Mouse (Mus musculus) forebrain, embryonic 12.5 days (tissue): ENCODE results near the gene N6amt1. TPM values are rescaled to one million over a fixed set of nuclear protein-coding genes. Genes with fewer than 3 reads are reported as not detected.
A peak's percentile ranks its signal among the peaks of the same experiment; 100 is the strongest.

Experiments used
- ATAC-seq: fragments of 200-750 bp; cut with Nextera tagmentation; 2 replicates; pipeline ENCODE4 v1.8.0; 2017; ENCODE audit warnings: moderate TSS enrichment; ENCODE audit not compliant: low FRiP score
- H3K27ac ChIP-seq: fragments of 300-500 bp; sonication (generic); 2 replicates; pipeline ENCODE4 v1.5.1; 2016; ENCODE audit warnings: mild to moderate bottlenecking
- H3K27me3 ChIP-seq: fragments of 300-500 bp; sonication (generic); 2 replicates; pipeline ENCODE4 v1.6.1; 2016; ENCODE audit warnings: mild to moderate bottlenecking
- H3K36me3 ChIP-seq: fragments of 300-500 bp; sonication (generic); replicated peaks from 2 replicates; pipeline ENCODE4 v1.6.1; 2016; ENCODE audit warnings: mild to moderate bottlenecking
- H3K4me1 ChIP-seq: fragments of 300-500 bp; sonication (generic); 2 replicates; pipeline ENCODE4 v1.6.1; 2016
- H3K4me2 ChIP-seq: fragments of 300-500 bp; sonication (generic); 2 replicates; pipeline ENCODE4 v1.6.1; 2016; ENCODE audit warnings: mild to moderate bottlenecking, moderate library complexity
- H3K4me3 ChIP-seq: fragments of 300-500 bp; sonication (generic); replicated peaks from 2 replicates; pipeline ENCODE4 v1.5.1; 2016; ENCODE audit warnings: mild to moderate bottlenecking
- H3K9ac ChIP-seq: fragments of 300-500 bp; sonication (generic); 2 replicates; pipeline ENCODE4 v1.6.1; 2016; ENCODE audit warnings: mild to moderate bottlenecking
- H3K9me3 ChIP-seq: fragments of 300-500 bp; sonication (generic); 2 replicates; pipeline ENCODE4 v1.6.1; 2016
- WGBS: fragments of 180-500 bp; shearing (Covaris S2); methylation state at CpG from one replicate; pipeline ENCODE4 v1.1.7; 2016; 5-methylcytosine and 5-hydroxymethylcytosine counted together
- polyA plus RNA-seq: library from polyadenylated mRNA; unstranded; fragments of >200 nt; fragmentation: Nextera tagmentation; extraction: Ambion mirVana; gene quantifications from 2 replicates; pipeline ENCODE4 v1.2.1, GENCODE M21; 2016

N6amt1 gene
- 16.2 and 16.5 TPM in 2 replicates for polyA plus RNA-seq

DNA sequence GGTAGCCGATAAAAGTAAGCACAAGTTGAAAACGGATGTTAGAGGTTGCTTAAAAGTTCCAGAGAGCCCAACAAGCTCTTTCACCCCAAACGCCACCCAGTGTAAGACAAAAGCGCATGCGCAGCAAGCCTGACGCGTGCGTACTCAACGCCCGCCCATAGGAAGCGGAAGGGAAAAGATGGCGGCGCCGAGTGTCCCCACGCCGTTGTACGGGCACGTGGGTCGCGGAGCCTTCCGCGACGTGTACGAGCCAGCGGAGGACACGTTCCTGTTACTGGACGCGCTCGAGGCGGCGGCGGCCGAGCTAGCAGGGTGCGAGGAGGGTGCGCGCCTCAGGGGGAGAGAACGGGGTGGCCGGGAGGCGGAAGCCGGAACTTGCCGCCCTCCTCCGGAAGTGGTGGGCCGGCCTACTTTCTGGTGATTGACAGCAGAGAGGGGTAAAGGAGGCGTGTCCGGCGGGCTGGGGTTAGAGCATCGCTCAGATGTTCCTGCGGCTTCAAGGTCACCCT lies at the start of gene N6amt1:
N6amt1 (plus strand) TSS at position 111 of the 509 bp plus-strand sequence.
- Histone ChIP-seq H3K4me1 (0 out of 2 replicates have a peak, but pooled peaks cover 3% of the 10 kb centered on the region), H3K27ac (peak within 1 kb of the TSS; percentile 90), H3K9me3 (no peaks in the 10 kb centered on the region), H3K4me2 (peak within 1 kb of the TSS; percentile 48), H3K4me3 (peak within 1 kb of the TSS; percentile 60), H3K36me3 (peaks cover 11% of the 10 kb centered on the region), H3K27me3 (peaks cover 1% of the 10 kb centered on the region; the same call in 1 of the 2 replicates), H3K9ac (peak within 1 kb of the TSS; percentile 63)
- ATAC-seq, result peak; percentile 99
- under 1% methylated on average over 48 of the region's 48 CpGs for WGBS

GRCm38 (mm10) chr16:87305251-87306011 lies 48.6 kb upstream of the N6amt1 start:
- 91% methylated on average over 11 of the region's 11 CpGs for WGBS
- H3K27me3 ChIP-seq, result no peaks in the 10 kb centered on the region
- H3K4me3 ChIP-seq, result no peak overlapping the region
- no peak overlapping the region for H3K9ac ChIP-seq
- H3K9me3 ChIP-seq, result no peaks in the 10 kb centered on the region
- ATAC-seq, result no peak
- no peak overlapping the region for H3K27ac ChIP-seq
- no peak overlapping the region for H3K4me2 ChIP-seq
- H3K4me1 ChIP-seq, result no peaks in the 10 kb centered on the region
- H3K36me3 ChIP-seq, result no peaks in the 10 kb centered on the region

- Histone ChIP-seq H3K9ac (no peak overlapping the region), H3K4me3 (no peak overlapping the region), H3K36me3 (no peaks in the 10 kb centered on the region), H3K27ac (no peak overlapping the region), H3K9me3 (no peaks in the 10 kb centered on the region), H3K4me2 (no peak overlapping the region), H3K4me1 (no peaks in the 10 kb centered on the region), H3K27me3 (no peaks in the 10 kb centered on the region)
- WGBS, result 86% methylated on average over 10 of the region's 10 CpGs
- ATAC-seq, result no peak
Measured at GRCm38 (mm10) chr16:87307109-87307735, 46.8 kb upstream of the N6amt1 start.

DNA sequence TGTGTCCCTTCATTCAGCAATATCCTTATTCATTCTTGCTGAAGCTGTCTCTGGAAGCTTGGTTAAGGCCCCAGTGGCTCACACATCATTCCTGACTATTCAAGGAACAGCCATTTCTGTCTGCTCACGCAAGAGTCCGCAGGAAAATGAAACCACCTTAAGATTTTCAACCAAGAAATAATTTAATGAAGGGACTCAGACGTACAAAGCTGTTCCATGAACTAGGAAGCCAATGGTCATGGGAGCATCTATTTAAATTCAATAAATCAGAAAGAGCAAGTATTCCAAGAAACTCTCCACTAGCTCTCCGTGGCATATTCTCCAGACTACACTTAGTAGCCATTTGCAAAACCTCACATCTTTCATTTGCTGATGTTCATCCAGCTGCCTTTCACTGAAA lies 43.3 kb upstream of the N6amt1 start:
- Histone ChIP-seq H3K36me3 (no peaks in the 10 kb centered on the region), H3K4me1 (no peaks in the 10 kb centered on the region), H3K9ac (no peak overlapping the region), H3K27me3 (no peaks in the 10 kb centered on the region), H3K4me3 (no peak overlapping the region), H3K27ac (no peak overlapping the region), H3K9me3 (no peaks in the 10 kb centered on the region), H3K4me2 (no peak overlapping the region)
- ATAC-seq, result no peak
- 93% methylated on average over 4 of the region's 4 CpGs for WGBS

DNA sequence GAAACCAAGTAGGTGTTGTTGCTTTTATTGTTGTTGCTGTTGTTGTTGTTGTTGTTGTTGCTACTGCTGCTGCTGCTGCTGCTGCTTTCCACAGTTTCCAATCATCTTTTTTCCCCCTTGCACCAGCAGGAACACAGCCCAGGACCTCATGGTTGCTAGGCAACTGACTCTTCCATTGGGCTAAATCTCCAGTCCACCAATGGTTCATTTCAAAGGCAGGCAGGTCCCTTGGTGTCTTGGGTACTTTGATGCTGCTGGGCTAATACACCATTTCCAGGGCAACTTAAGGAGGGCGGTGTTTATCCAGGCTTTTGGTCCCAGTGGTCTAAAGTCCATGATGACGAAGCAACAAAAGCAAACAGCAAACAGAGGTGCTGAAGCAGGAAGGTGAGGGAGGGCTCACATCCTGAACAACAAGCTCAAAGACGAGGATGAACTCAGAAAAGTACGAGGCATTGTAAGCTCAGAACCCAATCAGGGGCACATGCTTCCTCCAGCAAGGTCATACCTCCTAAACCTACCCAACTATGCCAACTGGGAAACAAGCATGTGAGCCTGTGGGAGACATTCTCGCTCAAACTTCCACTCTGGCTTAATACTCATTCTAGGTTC lies 35.7 kb upstream of the N6amt1 start:
- no peaks in the 10 kb centered on the region for H3K9me3 ChIP-seq

GRCm38 (mm10) chr16:87318998-87319397 lies 35.0 kb upstream of the N6amt1 start:
- no peaks in the 10 kb centered on the region for H3K36me3 ChIP-seq
- no peak overlapping the region for H3K27ac ChIP-seq
- no peaks in the 10 kb centered on the region for H3K9me3 ChIP-seq
- WGBS, result 60% methylated on average over 5 of the region's 5 CpGs
- no peak overlapping the region for H3K4me3 ChIP-seq
- ATAC-seq, result no peak
- H3K4me1 ChIP-seq, result peaks cover 6% of the 10 kb centered on the region; the same call in 1 of the 2 replicates
- no peak overlapping the region for H3K9ac ChIP-seq
- no peaks in the 10 kb centered on the region for H3K27me3 ChIP-seq
- H3K4me2 ChIP-seq, result no peak overlapping the region

More for the DNA sequence above, 35.7 kb upstream of the N6amt1 start:
- Histone ChIP-seq H3K27ac (no peak overlapping the region), H3K4me3 (no peak overlapping the region), H3K4me1 (peaks cover 6% of the 10 kb centered on the region; the same call in 1 of the 2 replicates), H3K4me2 (no peak overlapping the region), H3K9ac (no peak overlapping the region), H3K27me3 (no peaks in the 10 kb centered on the region), H3K36me3 (no peaks in the 10 kb centered on the region)
- no peak for ATAC-seq
- 66% methylated on average over 5 of the region's 5 CpGs for WGBS

DNA sequence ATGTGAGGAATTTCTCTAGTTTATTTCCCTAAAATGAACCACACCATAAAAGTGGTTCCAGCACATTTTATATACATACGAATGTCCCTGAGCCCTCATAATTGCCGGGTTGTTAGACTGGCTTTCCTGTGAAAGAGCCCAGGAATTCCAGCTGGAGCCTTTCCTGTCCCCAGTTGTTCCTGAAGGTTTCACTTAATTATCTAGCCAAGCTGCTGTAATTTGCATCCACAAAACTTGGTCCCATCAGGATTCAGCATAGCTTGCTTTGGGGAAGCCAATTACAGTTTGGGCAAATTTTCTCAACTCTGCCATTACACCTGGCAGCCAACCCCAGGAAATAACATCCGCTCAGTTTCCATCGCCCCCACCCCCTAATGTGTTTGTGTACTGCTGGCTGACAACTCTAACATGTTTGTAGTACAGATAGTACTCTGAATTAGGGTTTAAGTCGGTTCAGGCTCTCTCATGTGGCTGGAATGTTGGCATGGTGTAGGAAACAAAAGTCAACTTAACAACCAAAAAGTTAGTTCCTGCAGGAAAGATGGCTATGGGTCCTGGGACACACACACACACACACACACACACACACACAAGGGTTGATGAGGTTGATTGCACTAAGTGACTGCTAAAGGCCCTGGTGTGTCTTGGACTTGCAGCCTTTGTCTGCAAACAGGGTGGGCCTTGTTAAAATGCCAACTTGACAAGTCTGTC lies 34.3 kb upstream of the N6amt1 start:
- 73% methylated on average over 5 of the region's 5 CpGs for WGBS

GRCm38 (mm10) chr16:87320252-87320555 lies 33.8 kb upstream of the N6amt1 start:
- peaks cover 6% of the 10 kb centered on the region; the same call in 1 of the 2 replicates for H3K4me1 ChIP-seq
- H3K4me2 ChIP-seq, result no peak overlapping the region
- H3K27ac ChIP-seq, result no peak overlapping the region
- no peak overlapping the region for H3K4me3 ChIP-seq
- no peak for ATAC-seq
- no peak overlapping the region for H3K9ac ChIP-seq
- WGBS, result 24% methylated on average over 2 of the region's 2 CpGs
- H3K9me3 ChIP-seq, result no peaks in the 10 kb centered on the region
- H3K27me3 ChIP-seq, result no peaks in the 10 kb centered on the region
- H3K36me3 ChIP-seq, result no peaks in the 10 kb centered on the region

More for the DNA sequence above, 34.3 kb upstream of the N6amt1 start:
- no peaks in the 10 kb centered on the region for H3K36me3 ChIP-seq
- H3K27ac ChIP-seq, result no peak overlapping the region
- H3K4me2 ChIP-seq, result no peak overlapping the region
- H3K9me3 ChIP-seq, result no peaks in the 10 kb centered on the region
- H3K27me3 ChIP-seq, result no peaks in the 10 kb centered on the region
- ATAC-seq, result no peak; the same call in 1 of the 2 replicates
- H3K4me1 ChIP-seq, result peaks cover 6% of the 10 kb centered on the region; the same call in 1 of the 2 replicates
- H3K9ac ChIP-seq, result no peak overlapping the region
- H3K4me3 ChIP-seq, result no peak overlapping the region

GRCm38 (mm10) chr16:87324571-87324970 lies 29.4 kb upstream of the N6amt1 start:
- no peaks in the 10 kb centered on the region for H3K36me3 ChIP-seq
- WGBS, result 85% methylated on average over 5 of the region's 5 CpGs
- H3K9me3 ChIP-seq, result no peaks in the 10 kb centered on the region
- no peak overlapping the region for H3K9ac ChIP-seq
- no peak overlapping the region for H3K4me2 ChIP-seq
- H3K4me1 ChIP-seq, result 0 out of 2 replicates have a peak, but pooled peaks cover 5% of the 10 kb centered on the region
- H3K27ac ChIP-seq, result no peak overlapping the region
- H3K27me3 ChIP-seq, result no peaks in the 10 kb centered on the region
- no peak for ATAC-seq
- no peak overlapping the region for H3K4me3 ChIP-seq

- no peaks in the 10 kb centered on the region for H3K36me3 ChIP-seq
- no peaks in the 10 kb centered on the region for H3K9me3 ChIP-seq
- no peaks in the 10 kb centered on the region for H3K4me1 ChIP-seq
- no peak overlapping the region for H3K9ac ChIP-seq
- H3K27me3 ChIP-seq, result no peaks in the 10 kb centered on the region
- H3K4me2 ChIP-seq, result no peak overlapping the region
- ATAC-seq, result no peak
- no peak overlapping the region for H3K27ac ChIP-seq
- no peak overlapping the region for H3K4me3 ChIP-seq
- WGBS, result 95% methylated on average over 3 of the region's 3 CpGs
Measured at GRCm38 (mm10) chr16:87329986-87330385, 24.0 kb upstream of the N6amt1 start.

GRCm38 (mm10) chr16:87334756-87335155 lies 19.2 kb upstream of the N6amt1 start:
- H3K27me3 ChIP-seq, result no peaks in the 10 kb centered on the region
- H3K4me1 ChIP-seq, result no peaks in the 10 kb centered on the region
- H3K9me3 ChIP-seq, result no peaks in the 10 kb centered on the region
- no peak overlapping the region for H3K27ac ChIP-seq
- H3K9ac ChIP-seq, result no peak overlapping the region
- no peak overlapping the region for H3K4me3 ChIP-seq
- no peaks in the 10 kb centered on the region for H3K36me3 ChIP-seq
- no peak for ATAC-seq
- H3K4me2 ChIP-seq, result no peak overlapping the region
- 88% methylated on average over 3 of the region's 3 CpGs for WGBS

DNA sequence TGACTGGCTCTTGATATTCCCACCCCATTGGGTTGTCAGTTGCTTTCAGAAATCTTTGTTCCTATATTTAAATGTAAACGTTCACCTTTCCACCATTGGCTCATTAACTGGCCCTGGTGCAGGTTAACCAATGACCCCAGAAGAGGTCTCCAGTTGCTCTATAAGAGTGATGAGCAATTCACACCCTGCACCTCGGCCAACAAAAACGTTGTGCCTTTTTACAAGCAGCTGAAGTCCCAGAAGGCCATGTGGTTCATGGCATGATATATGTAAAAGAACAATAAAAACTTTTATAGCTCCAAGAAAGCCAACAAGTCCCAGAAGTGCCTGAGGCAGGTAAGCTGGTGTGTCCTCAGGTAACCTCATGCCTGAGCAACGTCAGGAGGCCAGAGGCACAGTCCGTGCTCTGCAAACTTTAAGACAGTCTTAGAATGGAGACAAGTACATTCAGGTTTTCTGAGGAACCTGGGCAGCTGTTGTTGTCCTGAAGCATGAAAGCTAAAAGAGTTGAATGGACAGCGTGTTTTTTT lies 12.9 kb upstream of the N6amt1 start:
- Histone ChIP-seq H3K27me3 (no peaks in the 10 kb centered on the region), H3K9ac (no peak overlapping the region), H3K36me3 (no peaks in the 10 kb centered on the region), H3K9me3 (no peaks in the 10 kb centered on the region), H3K4me2 (no peak overlapping the region), H3K4me1 (no peaks in the 10 kb centered on the region), H3K27ac (no peak overlapping the region), H3K4me3 (no peak overlapping the region)
- no peak for ATAC-seq
- WGBS, result 83% methylated on average over 6 of the region's 6 CpGs
